8 mouse cellular contexts compared by ENCODE assay signal in genomic region chr9:119339558-119340211, GRCm38 (mm10). TPM values are rescaled to one million over a fixed set of nuclear protein-coding genes. Genes with fewer than 3 reads are reported as not detected.
DNase-seq lines count a peak whose midpoint lies in the region; TF ChIP-seq lines count a peak whose summit lies in the region.

Gene Acaa1a (plus strand): TSS chr9:119339676.

- peaks cover 10% of the 10 kb centered on the region for H3K4me1 ChIP-seq in cerebellum, adult 2 months (ENCODE audit: control insufficient read depth, insufficient read depth, low read length)
- peaks cover 37% of the 10 kb centered on the region for H3K4me1 ChIP-seq in hindbrain, embryonic 10.5 days (replicated peaks)

- H3K27ac ChIP-seq in cerebellum, adult 2 months (ENCODE audit: insufficient read depth, low read length) = peak within 1 kb of the TSS; percentile 45; the same call in 1 of the 2 replicates
- peak within 1 kb of the TSS; percentile 92 for H3K27ac ChIP-seq in hindbrain, embryonic 10.5 days

- TF ChIP-seq CTCF in cerebellum, adult 2 months (IDR thresholded peaks at IDR 0.05; ENCODE audit: borderline replicate concordance, insufficient read depth, low read depth, low read length) = no peak

- peaks cover 23% of the 10 kb centered on the region for H3K36me3 ChIP-seq in hindbrain, embryonic 10.5 days

- peak within 1 kb of the TSS; percentile 73 for H3K4me3 ChIP-seq in cerebellum, adult 2 months (replicated peaks; ENCODE audit: insufficient read depth, low read depth, low read length)
- peak within 1 kb of the TSS; percentile 84 for H3K4me3 ChIP-seq in hindbrain, embryonic 10.5 days

- no peak for TF ChIP-seq POLR2A in cerebellum, adult 2 months (IDR thresholded peaks at IDR 0.05; ENCODE audit: borderline replicate concordance, insufficient read depth, low read length)

- peak; percentile 68 for DNase-seq in Muller cell, postnatal 12 days (ENCODE audit: inconsistent ontology term)
- peak; percentile 60 to 62 for DNase-seq in cerebellum, adult 2 months
- DNase-seq in frontal cortex, postnatal 10 days (ENCODE audit: low spot score in 2 of 2) = peak; percentile 57 to 64
- DNase-seq in hindbrain, embryonic 10.5 days (ENCODE audit: low spot score) = peak; percentile 54
- peak; percentile 64 to 68 for DNase-seq in layer of hippocampus, postnatal 10 days (ENCODE audit: low spot score in 2 of 2)
- DNase-seq in lung, postnatal 14 days = peak; percentile 79
- DNase-seq in ovary, postnatal 36 days (ENCODE audit: low spot score) = peak; percentile 76
- peak; percentile 77 for DNase-seq in thymus, postnatal 4 days

- no peaks in the 10 kb centered on the region for H3K27me3 ChIP-seq in cerebellum, adult 2 months (ENCODE audit: control insufficient read depth, insufficient read depth, low read length)
- H3K27me3 ChIP-seq in hindbrain, embryonic 10.5 days (ENCODE audit: insufficient read depth, poor library complexity, severe bottlenecking) = peaks cover 32% of the 10 kb centered on the region

- whole genome bisulfite sequencing in cerebellum, adult 2 months = 2% methylated on average over 43 of the region's 43 CpGs
- WGBS in hindbrain, embryonic 10.5 days = 2% methylated on average over 43 of the region's 43 CpGs

- H3K9me3 ChIP-seq in hindbrain, embryonic 10.5 days = no peaks in the 10 kb centered on the region

RNA-seq across cellular contexts. Expression of gene Acaa1a, which starts in this region (rescaled TPM):
- polyA plus RNA-seq in cerebellum, adult 2 months (2012; rRNA removed) = 135 and 139 TPM in 2 replicates
- 73.5 and 81.5 TPM in 2 replicates for polyA plus RNA-seq in hindbrain, embryonic 10.5 days (2016; fragmentation: Nextera tagmentation; extraction: Ambion mirVana)
- total RNA-seq in layer of hippocampus, postnatal 10 days (2021) = 10 to 100 TPM; 66.2 to 79.4 TPM

Comparison
In these comparisons a context has a peak if more than half of its experiments do, and no peak if none do; other contexts are left out.
1. Peak in every context shown above with its lines: DNase-seq, H3K4me3 ChIP-seq and H3K27ac ChIP-seq.